Mouse (Mus musculus): ENCODE results near the gene Smpdl3a. TPM values are rescaled to one million over a fixed set of nuclear protein-coding genes. Genes with fewer than 3 reads are reported as not detected.

The Smpdl3a gene
- total RNA-seq, 1 experiment, result 0.49 TPM

GRCm38 (mm10) chr10:57807754-57808153, 13.6 kb downstream of the Smpdl3a start:
- no peaks in the 10 kb centered on the region for H3K36me3 ChIP-seq (ENCODE audit: control insufficient read depth, insufficient read depth, low read length, poor library complexity, severe bottlenecking)
- H3K4me1 ChIP-seq (ENCODE audit: control insufficient read depth in 2 of 2, insufficient read depth in 2 of 2, low read length in 2 of 2, poor library complexity in 1 of 2), result no peaks in the 10 kb centered on the region
- H3K27ac ChIP-seq (ENCODE audit: insufficient read depth, low read depth, low read length, poor library complexity, severe bottlenecking), result no peak overlapping the region
- DNase-seq (ENCODE audit: low read depth, low spot score), result no peak
- no peak overlapping the region for H3K4me3 ChIP-seq (ENCODE audit: insufficient read depth in 1 of 2, low read depth in 1 of 2, low read length in 2 of 2, poor library complexity in 1 of 2, severe bottlenecking in 1 of 2)
- in situ Hi-C loops (cut with MboI; ENCODE audit: low sequenced_read_pairs in 2 of 2, unreplicated experiment in 2 of 2), result no loop called here
- H3K9me3 ChIP-seq (ENCODE audit: control insufficient read depth, insufficient read depth, low read depth, low read length), result no peaks in the 10 kb centered on the region
- no peak overlapping the region for H3K9ac ChIP-seq (ENCODE audit: insufficient read depth, low read depth, low read length, poor library complexity, severe bottlenecking)
- no peak for TF ChIP-seq CHD2 (IDR thresholded peaks at IDR 0.05; ENCODE audit: low read depth, low read length)
- TF ChIP-seq HCFC1 (IDR thresholded peaks at IDR 0.05; ENCODE audit: borderline replicate concordance, insufficient read depth, low read length), result no peak
- TF ChIP-seq ZNF384 (IDR thresholded peaks at IDR 0.05; ENCODE audit: low read depth, low read length), result no peak
- TF ChIP-seq ZC3H11A (IDR thresholded peaks at IDR 0.05; ENCODE audit: borderline replicate concordance, low read depth, low read length), result no peak
- no peak for TF ChIP-seq MAFK (IDR thresholded peaks at IDR 0.05; ENCODE audit: insufficient read depth, low read depth, low read length)

- no peak for TF ChIP-seq ZNF384 (IDR thresholded peaks at IDR 0.05; ENCODE audit: low read depth, low read length)
- no peak for DNase-seq (ENCODE audit: low read depth, low spot score)
- Histone ChIP-seq H3K36me3 (ENCODE audit: control insufficient read depth, insufficient read depth, low read length, poor library complexity, severe bottlenecking) (no peaks in the 10 kb centered on the region), H3K4me3 (ENCODE audit: insufficient read depth in 1 of 2, low read depth in 1 of 2, low read length in 2 of 2, poor library complexity in 1 of 2, severe bottlenecking in 1 of 2) (no peak overlapping the region), H3K27ac (ENCODE audit: insufficient read depth, low read depth, low read length, poor library complexity, severe bottlenecking) (no peak overlapping the region), H3K4me1 (ENCODE audit: control insufficient read depth in 2 of 2, insufficient read depth in 2 of 2, low read length in 2 of 2, poor library complexity in 1 of 2) (no peaks in the 10 kb centered on the region), H3K9me3 (ENCODE audit: control insufficient read depth, insufficient read depth, low read depth, low read length) (no peaks in the 10 kb centered on the region), H3K9ac (ENCODE audit: insufficient read depth, low read depth, low read length, poor library complexity, severe bottlenecking) (no peak overlapping the region)
- in situ Hi-C loops (cut with MboI; ENCODE audit: low sequenced_read_pairs in 2 of 2, unreplicated experiment in 2 of 2), result no loop called here
Measured at GRCm38 (mm10) chr10:57812161-57812856, 18.2 kb downstream of the Smpdl3a start.

- no peaks in the 10 kb centered on the region for H3K36me3 ChIP-seq (ENCODE audit: control insufficient read depth, insufficient read depth, low read length, poor library complexity, severe bottlenecking)
- H3K4me1 ChIP-seq (ENCODE audit: control insufficient read depth in 2 of 2, insufficient read depth in 2 of 2, low read length in 2 of 2, poor library complexity in 1 of 2), result no peaks in the 10 kb centered on the region
- in situ Hi-C loops (cut with MboI; ENCODE audit: low sequenced_read_pairs in 2 of 2, unreplicated experiment in 2 of 2), result no loop called here
- no peak overlapping the region for H3K9ac ChIP-seq (ENCODE audit: insufficient read depth, low read depth, low read length, poor library complexity, severe bottlenecking)
- no peak for TF ChIP-seq HCFC1 (IDR thresholded peaks at IDR 0.05; ENCODE audit: borderline replicate concordance, insufficient read depth, low read length)
- no peak for TF ChIP-seq CHD2 (IDR thresholded peaks at IDR 0.05; ENCODE audit: low read depth, low read length)
- TF ChIP-seq MAFK (IDR thresholded peaks at IDR 0.05; ENCODE audit: insufficient read depth, low read depth, low read length), result no peak
- no peak for TF ChIP-seq ZNF384 (IDR thresholded peaks at IDR 0.05; ENCODE audit: low read depth, low read length)
- no peak overlapping the region for H3K4me3 ChIP-seq (ENCODE audit: insufficient read depth in 1 of 2, low read depth in 1 of 2, low read length in 2 of 2, poor library complexity in 1 of 2, severe bottlenecking in 1 of 2)
- no peak for DNase-seq (ENCODE audit: low read depth, low spot score)
- no peak overlapping the region for H3K27ac ChIP-seq (ENCODE audit: insufficient read depth, low read depth, low read length, poor library complexity, severe bottlenecking)
- no peaks in the 10 kb centered on the region for H3K9me3 ChIP-seq (ENCODE audit: control insufficient read depth, insufficient read depth, low read depth, low read length)
Measured at GRCm38 (mm10) chr10:57814295-57814694, 20.2 kb downstream of the Smpdl3a start.

- Histone ChIP-seq H3K9ac (ENCODE audit: insufficient read depth, low read depth, low read length, poor library complexity, severe bottlenecking) (no peak overlapping the region), H3K4me1 (ENCODE audit: control insufficient read depth in 2 of 2, insufficient read depth in 2 of 2, low read length in 2 of 2, poor library complexity in 1 of 2) (no peaks in the 10 kb centered on the region), H3K36me3 (ENCODE audit: control insufficient read depth, insufficient read depth, low read length, poor library complexity, severe bottlenecking) (no peaks in the 10 kb centered on the region), H3K27ac (ENCODE audit: insufficient read depth, low read depth, low read length, poor library complexity, severe bottlenecking) (no peak overlapping the region), H3K9me3 (ENCODE audit: control insufficient read depth, insufficient read depth, low read depth, low read length) (no peaks in the 10 kb centered on the region), H3K4me3 (ENCODE audit: insufficient read depth in 1 of 2, low read depth in 1 of 2, low read length in 2 of 2, poor library complexity in 1 of 2, severe bottlenecking in 1 of 2) (no peak overlapping the region)
- DNase-seq (ENCODE audit: low read depth, low spot score), result no peak
- in situ Hi-C loops (cut with MboI; ENCODE audit: low sequenced_read_pairs in 2 of 2, unreplicated experiment in 2 of 2), result no loop called here
- TF ChIP-seq ZC3H11A (IDR thresholded peaks at IDR 0.05; ENCODE audit: borderline replicate concordance, low read depth, low read length) (no peak), MAFK (IDR thresholded peaks at IDR 0.05; ENCODE audit: insufficient read depth, low read depth, low read length) (no peak), ZNF384 (IDR thresholded peaks at IDR 0.05; ENCODE audit: low read depth, low read length) (no peak), CHD2 (IDR thresholded peaks at IDR 0.05; ENCODE audit: low read depth, low read length) (no peak), HCFC1 (IDR thresholded peaks at IDR 0.05; ENCODE audit: borderline replicate concordance, insufficient read depth, low read length) (no peak)
Measured at GRCm38 (mm10) chr10:57815869-57816268, 21.7 kb downstream of the Smpdl3a start.

GRCm38 (mm10) chr10:57819209-57819608, 25.1 kb downstream of the Smpdl3a start:
- Histone ChIP-seq H3K27ac (ENCODE audit: insufficient read depth, low read depth, low read length, poor library complexity, severe bottlenecking) (no peak overlapping the region), H3K9me3 (ENCODE audit: control insufficient read depth, insufficient read depth, low read depth, low read length) (no peaks in the 10 kb centered on the region), H3K4me1 (ENCODE audit: control insufficient read depth in 2 of 2, insufficient read depth in 2 of 2, low read length in 2 of 2, poor library complexity in 1 of 2) (no peaks in the 10 kb centered on the region), H3K9ac (ENCODE audit: insufficient read depth, low read depth, low read length, poor library complexity, severe bottlenecking) (no peak overlapping the region), H3K36me3 (ENCODE audit: control insufficient read depth, insufficient read depth, low read length, poor library complexity, severe bottlenecking) (no peaks in the 10 kb centered on the region), H3K4me3 (ENCODE audit: insufficient read depth in 1 of 2, low read depth in 1 of 2, low read length in 2 of 2, poor library complexity in 1 of 2, severe bottlenecking in 1 of 2) (no peak overlapping the region)
- DNase-seq (ENCODE audit: low read depth, low spot score), result no peak
- no peak for TF ChIP-seq ZNF384 (IDR thresholded peaks at IDR 0.05; ENCODE audit: low read depth, low read length)
- in situ Hi-C loops (cut with MboI; ENCODE audit: low sequenced_read_pairs in 2 of 2, unreplicated experiment in 2 of 2), result no loop called here
